Mouse (Mus musculus) limb, embryonic 11.5 days (tissue): ENCODE results near the gene Sp1. TPM values are rescaled to one million over a fixed set of nuclear protein-coding genes. Genes with fewer than 3 reads are reported as not detected.

Experiments
- ATAC-seq: fragments of 200-750 bp; cut with Nextera tagmentation; 2 replicates; pipeline ENCODE4 v1.8.0; 2017; ENCODE audit warnings: low read depth; ENCODE audit not compliant: insufficient number of reproducible peaks, low FRiP score, low TSS enrichment
- DNase-seq: peaks from one replicate; pipeline ENCODE4 v3.0.0-alpha.2; 2015; ENCODE audit warnings: low spot score
- H3K27ac ChIP-seq: fragments of 300-500 bp; sonication (generic); replicated peaks from 2 replicates; pipeline ENCODE4 v1.5.1; 2014; ENCODE audit warnings: low read depth, mild to moderate bottlenecking, low read length
- H3K27me3 ChIP-seq: fragments of 300-500 bp; sonication (generic); 2 replicates; pipeline ENCODE4 v1.6.1; 2014; ENCODE audit warnings: mild to moderate bottlenecking, low read length, mixed read lengths; ENCODE audit not compliant: control insufficient read depth, insufficient read depth
- H3K36me3 ChIP-seq: fragments of 300-500 bp; sonication (generic); 2 replicates; pipeline ENCODE4 v1.6.1; 2014; ENCODE audit warnings: mild to moderate bottlenecking, low read length, moderate library complexity, mixed read lengths; ENCODE audit not compliant: control insufficient read depth, insufficient read depth
- H3K4me1 ChIP-seq: fragments of 300-500 bp; sonication (generic); 2 replicates; pipeline ENCODE4 v1.6.1; 2014; ENCODE audit warnings: low read length, mixed read lengths; ENCODE audit not compliant: control insufficient read depth, insufficient read depth
- H3K4me2 ChIP-seq: fragments of 300-500 bp; sonication (generic); 2 replicates; pipeline ENCODE4 v1.6.1; 2014; ENCODE audit warnings: low read depth, mild to moderate bottlenecking, moderate library complexity; ENCODE audit not compliant: severe bottlenecking
- H3K4me3 ChIP-seq: fragments of 300-500 bp; sonication (generic); 2 replicates; pipeline ENCODE4 v1.5.1; 2014; ENCODE audit warnings: low read depth, low read length
- H3K9ac ChIP-seq: fragments of 300-500 bp; sonication (generic); 2 replicates; pipeline ENCODE4 v1.6.1; 2014; ENCODE audit warnings: mild to moderate bottlenecking, low read length
- H3K9me3 ChIP-seq: fragments of 300-500 bp; sonication (generic); 2 replicates; pipeline ENCODE4 v1.6.1; 2016; ENCODE audit warnings: low read length; ENCODE audit not compliant: control insufficient read depth
- WGBS: fragments of 180-500 bp; shearing (Covaris S2); extraction: QIAGEN DNeasy Blood & Tissue Kit; methylation state at CpG from one replicate; pipeline ENCODE4 v1.1.7; 2014; 5-methylcytosine and 5-hydroxymethylcytosine counted together
- polyA plus RNA-seq: library from polyadenylated mRNA; unstranded; fragments of >200 nt; fragmentation: Nextera tagmentation; extraction: Ambion mirVana; gene quantifications from 2 replicates; pipeline ENCODE4 v1.2.1, GENCODE M21; 2014

Gene Sp1
- polyA plus RNA-seq, 1 experiment from 2014 or later: 11.8 TPM

- peak overlapping the region; percentile 9; the same call in 1 of the 2 replicates for H3K27ac ChIP-seq
- H3K4me1 ChIP-seq: peaks cover 21% of the 10 kb centered on the region
- H3K9me3 ChIP-seq: no peaks in the 10 kb centered on the region
- no peak for ATAC-seq
- H3K9ac ChIP-seq: no peak overlapping the region
- H3K4me2 ChIP-seq: peak overlapping the region; percentile 46; the same call in 1 of the 2 replicates
- no peak overlapping the region for H3K4me3 ChIP-seq
- no peaks in the 10 kb centered on the region for H3K27me3 ChIP-seq
- WGBS: 14% methylated on average over 13 of the region's 13 CpGs
- DNase-seq: no peak
- H3K36me3 ChIP-seq: no peaks in the 10 kb centered on the region
These were observed 36.0 kb upstream of the Sp1 start for GRCm38 (mm10) chr15:102369972-102370371.

DNA sequence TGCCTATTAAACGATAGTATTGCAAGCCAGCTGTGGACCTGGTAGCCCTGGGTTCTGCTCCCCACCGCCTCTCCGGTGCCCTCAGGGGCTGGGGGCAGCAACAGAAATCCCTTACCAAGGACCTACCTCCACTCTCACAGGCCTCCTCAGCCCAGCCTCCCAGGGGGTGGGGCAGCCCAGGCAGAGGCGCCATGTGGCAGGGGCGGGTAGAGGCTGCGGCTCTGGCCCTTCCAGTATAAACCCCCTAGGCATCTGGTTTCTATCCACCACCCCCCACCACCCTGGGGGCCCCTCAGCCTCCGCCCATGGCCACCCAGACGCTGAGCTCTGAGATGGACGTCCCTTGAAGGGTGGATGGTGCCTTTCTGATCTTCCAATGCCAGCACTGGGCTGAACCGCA, 35.2 kb upstream of the Sp1 start:
- H3K27me3 ChIP-seq: no peaks in the 10 kb centered on the region
- ATAC-seq: peak; percentile 81
- 0% methylated on average over 10 of the region's 10 CpGs for WGBS
- peak overlapping the region; percentile 46 for H3K4me2 ChIP-seq
- H3K9ac ChIP-seq: peak overlapping the region; percentile 55
- no peaks in the 10 kb centered on the region for H3K36me3 ChIP-seq
- no peak overlapping the region for H3K4me3 ChIP-seq
- DNase-seq: peak; percentile 80
- peak overlapping the region; percentile 9; the same call in 1 of the 2 replicates for H3K27ac ChIP-seq
- no peaks in the 10 kb centered on the region for H3K9me3 ChIP-seq
- H3K4me1 ChIP-seq: peaks cover 21% of the 10 kb centered on the region

- H3K9ac ChIP-seq: peak overlapping the region; percentile 60
- peak; percentile 80 for DNase-seq
- peak overlapping the region; percentile 36 for H3K27ac ChIP-seq
- no peaks in the 10 kb centered on the region for H3K9me3 ChIP-seq
- peak overlapping the region; percentile 37 for H3K4me3 ChIP-seq
- no peaks in the 10 kb centered on the region for H3K27me3 ChIP-seq
- WGBS: under 1% methylated on average over 43 of the region's 43 CpGs
- peak; percentile 74 for ATAC-seq
- H3K4me1 ChIP-seq: peaks cover 14% of the 10 kb centered on the region
- no peaks in the 10 kb centered on the region; the same call in 1 of the 2 replicates for H3K36me3 ChIP-seq
- H3K4me2 ChIP-seq: peak overlapping the region; percentile 88
These were observed 29.3 kb upstream of the Sp1 start for GRCm38 (mm10) chr15:102376453-102377162.

- Histone ChIP-seq H3K27me3 (no peaks in the 10 kb centered on the region), H3K4me2 (peak overlapping the region; percentile 88), H3K9ac (peak overlapping the region; percentile 60), H3K36me3 (no peaks in the 10 kb centered on the region; the same call in 1 of the 2 replicates), H3K9me3 (no peaks in the 10 kb centered on the region), H3K27ac (peak overlapping the region; percentile 36), H3K4me3 (peak overlapping the region; percentile 37), H3K4me1 (peaks cover 14% of the 10 kb centered on the region)
- DNase-seq: peak; percentile 95
- WGBS: 0% methylated on average over 7 of the region's 7 CpGs
- peak; percentile 66 for ATAC-seq
These were observed 28.8 kb upstream of the Sp1 start for GRCm38 (mm10) chr15:102377163-102377543.

- Histone ChIP-seq H3K36me3 (no peaks in the 10 kb centered on the region; the same call in 1 of the 2 replicates), H3K9me3 (no peaks in the 10 kb centered on the region), H3K4me3 (peak overlapping the region; percentile 37; the same call in 1 of the 2 replicates), H3K27me3 (no peaks in the 10 kb centered on the region), H3K9ac (0 out of 2 replicates have a peak overlapping the region, but pooled peaks have one; percentile 0), H3K4me1 (peaks cover 14% of the 10 kb centered on the region), H3K4me2 (peak overlapping the region; percentile 88), H3K27ac (peak overlapping the region; percentile 36)
- ATAC-seq (peak; percentile 33; the same call in 1 of the 2 replicates), DNase-seq (peak; percentile 73)
- 4% methylated on average over 10 of the region's 10 CpGs for WGBS
These were observed 28.1 kb upstream of the Sp1 start for GRCm38 (mm10) chr15:102377810-102378262.

GRCm38 (mm10) chr15:102381575-102381974, 24.4 kb upstream of the Sp1 start:
- ATAC-seq: no peak
- no peaks in the 10 kb centered on the region; the same call in 1 of the 2 replicates for H3K36me3 ChIP-seq
- WGBS: 5% methylated on average over 7 of the region's 7 CpGs
- no peak overlapping the region for H3K9ac ChIP-seq
- no peak overlapping the region for H3K27ac ChIP-seq
- H3K9me3 ChIP-seq: no peaks in the 10 kb centered on the region
- H3K4me2 ChIP-seq: no peak overlapping the region
- no peaks in the 10 kb centered on the region for H3K27me3 ChIP-seq
- H3K4me3 ChIP-seq: no peak overlapping the region
- H3K4me1 ChIP-seq: peaks cover 9% of the 10 kb centered on the region
- DNase-seq: peak; percentile 95

DNA sequence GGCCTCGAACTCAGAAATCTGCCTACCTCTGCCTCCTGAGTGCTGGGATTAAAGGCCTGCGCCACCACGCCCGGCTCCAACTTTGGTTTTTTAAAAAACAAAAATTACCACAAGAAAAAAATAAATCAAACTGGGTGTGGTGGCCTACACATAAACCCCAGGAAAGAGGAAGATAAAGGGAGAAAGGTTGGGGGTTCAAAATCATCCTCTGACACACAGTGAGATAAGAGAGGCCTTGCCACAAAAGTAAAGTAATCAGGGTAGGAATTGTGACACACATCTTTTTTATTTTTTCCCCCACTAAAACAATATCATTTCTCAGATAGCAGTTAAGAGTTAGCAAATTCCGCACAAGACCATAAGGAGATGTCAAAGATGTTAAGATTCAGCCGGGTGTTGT, 22.3 kb upstream of the Sp1 start:
- H3K4me3 ChIP-seq: no peak overlapping the region
- H3K4me1 ChIP-seq: no peaks in the 10 kb centered on the region
- no peak overlapping the region for H3K9ac ChIP-seq
- no peaks in the 10 kb centered on the region for H3K27me3 ChIP-seq
- H3K9me3 ChIP-seq: no peaks in the 10 kb centered on the region
- DNase-seq: no peak
- WGBS: 86% methylated on average over 6 of the region's 6 CpGs
- no peak for ATAC-seq
- no peaks in the 10 kb centered on the region for H3K36me3 ChIP-seq
- H3K4me2 ChIP-seq: no peak overlapping the region
- no peak overlapping the region for H3K27ac ChIP-seq

- no peaks in the 10 kb centered on the region for H3K36me3 ChIP-seq
- no peak overlapping the region for H3K4me3 ChIP-seq
- DNase-seq: no peak
- no peak overlapping the region for H3K9ac ChIP-seq
- H3K4me2 ChIP-seq: no peak overlapping the region
- H3K4me1 ChIP-seq: no peaks in the 10 kb centered on the region
- ATAC-seq: no peak
- no peaks in the 10 kb centered on the region for H3K9me3 ChIP-seq
- H3K27ac ChIP-seq: no peak overlapping the region
- H3K27me3 ChIP-seq: no peaks in the 10 kb centered on the region
- 57% methylated on average over 9 of the region's 9 CpGs for WGBS
These were observed 19.3 kb upstream of the Sp1 start for GRCm38 (mm10) chr15:102386640-102387039.
